Mouse (Mus musculus): ENCODE results near the gene Cnst.
"Not testable (repeated sequence)": the region's sequence is repeated elsewhere in the genome, so short reads cannot be mapped to it uniquely, and the experiment has no call there.

The Cnst gene

DNA sequence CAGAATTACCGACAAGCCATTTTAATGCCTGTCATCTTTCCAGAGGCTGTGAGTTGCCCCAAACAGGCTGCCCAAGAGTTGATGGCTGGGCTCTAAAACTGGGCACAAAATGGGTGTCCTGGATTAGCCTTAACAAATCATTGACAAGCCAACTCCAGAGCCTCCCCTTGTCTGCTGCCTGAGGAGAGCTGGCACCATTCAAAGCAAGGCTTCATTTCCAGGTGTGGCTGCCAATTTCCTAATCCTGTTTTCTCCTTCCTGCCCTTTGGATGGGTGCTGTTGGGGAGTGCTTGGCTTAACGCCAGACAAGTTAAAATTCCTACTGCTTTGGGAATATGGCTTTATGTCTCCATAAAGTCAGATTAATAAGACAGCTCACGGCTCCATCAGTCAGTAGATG, 98.0 kb downstream of the Cnst start:
- no peak for DNase-seq (ENCODE audit: low read depth, low spot score)

DNA sequence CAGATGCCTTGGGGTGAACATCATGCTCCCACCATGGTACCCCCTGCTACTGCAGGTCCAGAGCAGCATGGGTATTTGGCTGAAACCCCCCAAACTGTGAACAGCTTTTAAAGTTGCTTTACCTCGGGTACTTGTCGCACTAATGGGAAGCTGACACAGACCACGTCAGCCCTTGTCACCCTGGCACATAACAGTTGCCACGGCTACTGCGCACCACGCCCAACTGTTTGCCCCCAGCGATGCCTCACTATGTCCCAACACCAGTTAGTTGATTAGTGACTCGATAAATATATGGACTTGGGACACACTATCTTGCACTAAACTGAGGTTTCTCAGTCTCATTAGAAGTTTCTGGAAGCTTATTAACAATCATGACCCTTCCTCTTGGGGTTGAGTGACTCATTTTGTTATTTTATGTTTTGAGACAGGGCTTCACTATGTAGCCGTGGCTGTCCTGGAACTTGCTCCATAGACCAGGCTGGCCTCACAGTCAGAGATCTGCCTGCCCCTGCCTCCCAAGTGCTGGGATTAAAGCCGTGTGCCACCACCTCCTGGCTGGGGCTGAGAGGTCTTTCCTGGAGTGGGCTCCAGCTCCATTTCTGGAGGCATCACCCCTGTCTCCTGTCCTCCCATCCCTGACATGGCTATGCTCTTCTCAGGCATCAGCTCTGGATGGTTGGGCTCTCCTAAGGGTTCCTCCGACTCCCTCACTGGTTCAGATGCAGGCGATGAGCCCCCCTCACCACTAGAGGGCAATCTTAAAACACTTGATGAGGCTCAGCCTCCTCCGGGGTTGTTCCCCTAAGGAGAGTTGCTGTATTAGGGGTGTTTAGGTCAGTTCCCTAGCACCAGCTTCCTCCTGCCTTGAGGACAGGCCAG, 99.2 kb downstream of the Cnst start:
- peak; percentile 60 for DNase-seq (ENCODE audit: low read depth, low spot score)

DNA sequence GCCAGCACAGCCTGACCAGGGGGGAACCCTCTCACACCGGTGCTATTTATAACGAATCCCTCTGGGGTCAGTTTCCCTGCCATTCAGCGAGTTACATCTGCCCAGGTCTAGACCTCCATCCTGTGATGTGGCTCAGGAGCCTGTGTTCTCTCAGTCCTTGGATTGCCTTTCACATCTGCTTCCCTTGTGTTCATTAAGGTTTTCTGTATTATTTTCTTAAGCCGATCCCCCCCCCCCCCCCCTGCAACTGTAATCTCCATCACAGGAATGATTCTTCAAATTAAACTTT, 99.8 kb downstream of the Cnst start:
- DNase-seq (ENCODE audit: low read depth, low spot score) = no peak

DNA sequence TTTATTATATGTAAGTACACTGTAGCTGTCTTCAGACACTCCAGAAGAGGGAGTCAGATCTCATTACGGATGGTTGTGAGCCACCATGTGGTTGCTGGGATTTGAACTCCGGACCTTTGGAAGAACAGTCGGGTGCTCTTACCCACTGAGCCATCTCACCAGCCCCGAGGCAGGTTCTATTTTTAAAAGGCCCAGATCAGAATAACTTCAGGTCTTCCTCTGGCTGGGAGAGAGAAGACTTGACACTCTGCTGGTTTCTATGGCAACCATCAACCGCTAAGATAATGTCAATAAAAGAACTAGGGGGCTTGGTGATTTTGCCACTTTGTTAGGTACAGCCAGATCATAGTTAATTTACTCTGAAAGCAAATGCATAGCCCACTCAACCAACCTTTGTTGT, 102.5 kb downstream of the Cnst start:
- DNase-seq (ENCODE audit: low read depth, low spot score) = not testable (repeated sequence)

DNA sequence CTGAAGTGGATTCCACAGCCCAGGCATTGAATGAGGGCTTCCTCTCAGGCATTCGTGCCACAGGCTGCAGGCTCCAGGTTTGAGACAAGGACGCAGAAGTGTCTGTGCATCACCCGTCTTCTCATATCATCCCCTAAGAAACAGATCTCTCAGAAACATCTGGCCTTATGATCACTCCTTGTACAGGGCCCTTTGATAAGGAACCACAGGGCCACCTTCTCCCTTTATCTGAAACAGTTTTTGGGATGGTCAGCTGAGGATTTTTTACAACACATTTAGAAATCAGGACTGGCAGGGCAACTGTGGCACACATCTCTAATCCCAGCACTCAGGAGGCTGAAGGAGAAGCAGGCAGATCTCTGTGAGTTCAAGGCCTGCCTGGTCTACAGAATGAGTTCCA, 103.2 kb downstream of the Cnst start:
- no peak for DNase-seq (ENCODE audit: low read depth, low spot score)

DNA sequence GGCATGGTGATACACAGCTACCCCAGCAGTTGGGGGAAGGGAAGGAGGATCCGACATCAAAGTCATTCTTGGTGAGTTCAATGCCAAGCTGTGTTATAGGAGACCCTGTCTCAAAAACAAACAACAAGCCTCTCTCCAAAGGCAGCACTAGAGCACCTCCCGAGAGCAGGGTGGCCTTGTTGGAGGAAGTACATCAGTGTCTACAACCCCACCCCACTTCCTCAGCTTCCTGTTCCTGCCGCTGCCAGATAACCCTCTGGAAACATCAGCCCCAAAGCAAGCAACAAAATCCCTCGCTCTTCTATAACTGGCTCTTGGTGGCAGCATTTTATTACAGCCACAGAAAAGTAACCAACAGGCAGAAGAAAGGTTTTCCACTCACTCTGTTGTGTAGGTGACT, 104.1 kb downstream of the Cnst start:
- DNase-seq (ENCODE audit: low read depth, low spot score) = no peak

DNA sequence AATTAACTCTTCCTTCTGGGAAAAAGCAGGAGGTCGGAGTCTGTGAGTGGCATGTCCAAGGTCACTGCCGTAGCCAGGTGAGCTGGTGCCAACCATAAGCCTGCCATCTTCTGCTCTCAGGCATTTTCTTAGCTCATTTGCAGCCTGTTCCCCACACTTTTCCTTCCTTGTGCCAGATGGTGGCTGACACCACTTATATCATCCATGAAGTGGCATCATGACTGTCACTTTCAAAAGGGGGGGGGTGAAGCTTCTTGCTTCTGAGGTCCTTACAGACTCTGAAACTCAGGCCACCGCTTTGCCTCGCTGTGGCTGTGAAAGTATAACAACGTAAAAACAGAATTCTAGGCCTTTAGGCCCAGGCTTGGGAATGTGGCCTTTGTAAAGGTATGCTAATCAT, 105.1 kb downstream of the Cnst start:
- no peak for DNase-seq (ENCODE audit: low read depth, low spot score)

DNA sequence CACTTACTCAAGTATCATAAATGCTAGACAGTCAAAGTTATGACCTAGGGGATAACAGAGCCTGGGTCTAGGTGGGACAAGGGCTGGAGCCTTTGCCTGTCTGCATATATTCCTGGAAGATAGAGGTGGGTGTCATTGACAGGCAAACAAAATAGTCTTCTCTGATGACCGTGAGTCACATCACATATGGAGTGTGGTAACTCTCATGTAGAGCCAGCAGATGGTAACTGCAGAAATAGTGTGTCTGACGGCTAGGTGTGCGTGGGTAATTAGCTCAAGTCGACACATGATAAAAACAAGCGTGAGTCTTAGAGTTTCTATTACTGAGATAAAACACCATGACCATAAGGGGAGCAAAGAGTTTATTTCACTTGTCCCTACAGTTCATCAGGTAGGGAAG, 116.9 kb downstream of the Cnst start:
- no peak for DNase-seq (ENCODE audit: low read depth, low spot score)

DNA sequence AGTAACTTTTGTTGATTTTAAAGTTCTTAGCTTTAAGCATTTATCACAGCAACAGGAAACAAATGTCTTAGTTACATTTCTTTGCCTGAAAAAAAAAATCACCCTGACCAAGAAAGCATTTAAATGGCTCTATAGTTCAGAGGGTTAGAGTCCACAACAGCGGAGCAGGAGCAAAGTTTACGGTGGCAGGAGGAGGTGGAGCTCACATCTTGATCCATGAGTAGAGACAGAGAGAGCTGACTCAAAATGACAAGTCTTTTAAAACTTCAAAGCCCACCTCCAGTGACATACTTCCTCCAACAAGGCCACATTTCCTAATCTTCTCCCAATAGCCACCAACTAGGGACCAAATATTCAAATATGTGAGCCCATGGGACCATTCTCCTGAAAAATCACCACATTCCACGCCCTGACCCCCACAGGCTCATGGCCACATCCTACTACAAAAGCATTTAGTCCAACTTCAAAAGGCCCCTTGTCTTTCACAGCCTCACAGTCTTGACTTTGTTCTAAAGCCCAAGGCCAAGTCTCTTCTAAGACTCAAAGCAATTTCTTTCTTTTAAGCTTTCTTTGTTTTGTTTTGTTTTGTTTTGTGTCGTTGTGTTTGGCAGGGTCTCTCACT, 118.2 kb downstream of the Cnst start:
- DNase-seq (ENCODE audit: low read depth, low spot score) = no peak

DNA sequence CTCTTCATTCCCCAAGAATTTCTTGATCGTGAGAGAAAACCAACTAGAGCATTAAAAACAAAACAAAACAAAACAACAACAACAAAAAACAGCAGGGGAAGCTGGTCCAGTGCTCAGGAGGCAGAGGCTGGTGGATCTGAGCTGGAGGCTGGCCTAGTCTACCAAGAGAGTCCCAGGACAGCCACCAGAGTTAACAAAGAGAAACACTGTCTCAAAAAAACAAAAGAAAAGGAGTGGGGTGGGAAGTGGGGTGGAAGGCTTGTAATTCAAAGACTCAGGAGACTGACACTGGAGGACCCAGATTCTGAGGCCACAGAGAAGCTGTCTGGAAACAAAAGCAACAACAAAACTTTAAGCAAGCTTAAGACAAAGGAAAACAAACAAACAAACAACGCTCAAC, 120.8 kb downstream of the Cnst start:
- DNase-seq (ENCODE audit: low read depth, low spot score) = no peak

DNA sequence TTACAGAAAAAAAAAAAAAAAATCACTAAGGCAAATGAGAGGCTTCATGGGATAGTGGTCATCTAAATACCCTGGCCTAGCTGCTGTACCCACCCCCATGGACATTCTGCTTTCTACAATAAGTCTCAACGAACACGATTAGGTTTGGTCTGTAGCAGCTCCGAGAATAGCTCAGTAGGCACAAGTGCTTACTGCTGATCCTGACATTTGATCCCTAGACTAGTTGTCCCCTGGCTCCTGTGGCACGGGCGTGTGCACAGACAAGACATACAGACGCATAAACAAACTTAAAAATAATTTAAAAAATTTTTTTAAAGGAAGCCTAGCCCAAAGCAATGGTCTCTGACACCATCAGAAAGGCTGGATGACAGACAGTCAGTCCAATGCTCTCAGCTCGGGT, 121.3 kb downstream of the Cnst start:
- no peak for DNase-seq (ENCODE audit: low read depth, low spot score)

DNA sequence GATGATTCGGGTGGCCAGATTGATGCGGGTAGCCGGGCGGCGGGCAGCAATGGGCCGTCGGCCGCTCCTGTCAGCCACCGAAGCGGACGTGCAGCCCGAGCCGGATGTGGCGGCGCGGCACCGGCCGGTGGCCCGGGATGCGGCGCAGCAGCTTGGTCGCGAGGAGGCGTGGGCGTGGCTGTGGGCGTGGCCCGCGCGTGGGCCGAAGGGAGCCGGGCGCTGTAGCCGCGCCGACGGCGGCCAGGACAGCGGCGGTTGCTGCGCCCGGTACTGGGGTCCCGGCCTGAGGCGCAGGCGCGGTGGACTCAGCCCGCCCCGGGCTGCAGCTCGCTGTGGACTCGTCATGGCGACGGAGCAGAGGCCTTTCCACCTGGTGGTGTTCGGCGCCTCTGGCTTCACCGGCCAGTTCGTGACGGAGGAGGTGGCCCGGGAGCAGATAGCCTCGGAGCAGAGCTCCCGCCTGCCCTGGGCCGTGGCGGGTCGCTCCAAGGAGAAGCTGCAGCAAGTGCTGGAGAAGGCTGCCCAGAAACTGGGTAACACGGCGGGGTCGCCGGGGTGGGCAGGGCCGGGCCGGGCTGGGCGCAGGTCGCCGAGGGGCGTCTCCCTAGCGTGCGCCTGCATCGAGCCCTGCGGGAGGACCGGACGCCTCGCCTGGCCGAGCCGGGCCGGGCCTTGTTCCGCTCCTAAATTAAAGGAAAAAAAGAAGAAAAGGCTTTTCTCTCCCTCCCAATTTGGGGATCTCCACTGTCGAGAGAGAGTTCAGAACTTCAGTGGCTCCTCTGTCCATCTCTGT, 122.0 kb downstream of the Cnst start, which contains the start of gene Sccpdh:
TSS of gene Sccpdh (plus strand) at position 198 of the 793 bp plus-strand sequence.
- DNase-seq (ENCODE audit: low read depth, low spot score) = peak; percentile 31

DNA sequence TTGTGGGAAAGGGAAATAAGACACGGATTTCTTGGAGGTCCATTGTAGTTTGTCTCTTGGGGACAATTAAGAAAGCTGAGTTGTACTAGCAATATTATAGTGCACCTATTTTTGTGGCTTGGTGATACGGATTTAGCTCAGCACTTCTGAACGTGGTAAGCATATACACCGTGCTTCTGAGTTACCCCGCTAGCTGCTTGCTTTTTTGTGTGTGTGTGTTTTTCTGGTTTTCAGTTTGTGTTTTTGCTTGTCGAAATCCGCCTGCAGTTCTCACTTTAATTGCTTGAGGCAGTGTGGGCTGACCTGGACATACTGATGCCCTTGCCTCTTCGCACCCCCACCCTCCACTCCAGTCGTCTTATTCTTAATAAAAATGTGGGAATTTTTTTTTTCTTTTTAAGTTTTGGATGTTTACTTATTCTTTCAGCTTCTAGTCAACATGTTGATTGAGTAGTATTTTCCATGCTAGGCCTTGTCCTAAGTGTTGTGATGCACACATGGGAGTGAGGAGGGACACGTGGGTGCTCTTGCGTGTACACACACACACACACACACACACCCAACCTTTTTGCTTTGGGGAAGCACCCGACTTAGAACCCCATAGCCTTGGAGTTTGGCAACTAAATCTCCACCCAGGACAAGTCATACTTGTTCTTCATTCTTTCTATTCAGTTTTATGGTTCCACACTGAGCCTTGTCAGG, 122.8 kb downstream of the Cnst start:
- DNase-seq (ENCODE audit: low read depth, low spot score) = no peak

DNA sequence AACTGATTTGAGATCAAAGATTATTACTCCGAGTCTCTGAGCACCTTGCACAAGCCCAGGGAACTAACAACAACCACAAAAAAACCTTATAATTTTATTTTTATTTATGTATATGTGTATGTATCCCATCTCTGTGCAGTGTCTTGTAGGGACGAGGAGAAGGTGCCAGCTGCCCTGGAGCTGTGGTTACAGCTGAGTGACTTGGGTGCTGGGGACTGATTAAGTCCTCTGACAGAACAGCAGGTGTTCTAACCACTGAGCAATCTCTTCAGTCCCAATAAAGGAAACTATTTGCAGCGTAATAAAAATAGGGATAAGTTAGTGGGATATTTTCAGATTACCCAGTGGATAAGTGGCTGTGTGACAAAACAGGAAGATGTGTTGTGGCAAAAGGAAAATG, 128.2 kb downstream of the Cnst start:
- no peak for DNase-seq (ENCODE audit: low read depth, low spot score)

DNA sequence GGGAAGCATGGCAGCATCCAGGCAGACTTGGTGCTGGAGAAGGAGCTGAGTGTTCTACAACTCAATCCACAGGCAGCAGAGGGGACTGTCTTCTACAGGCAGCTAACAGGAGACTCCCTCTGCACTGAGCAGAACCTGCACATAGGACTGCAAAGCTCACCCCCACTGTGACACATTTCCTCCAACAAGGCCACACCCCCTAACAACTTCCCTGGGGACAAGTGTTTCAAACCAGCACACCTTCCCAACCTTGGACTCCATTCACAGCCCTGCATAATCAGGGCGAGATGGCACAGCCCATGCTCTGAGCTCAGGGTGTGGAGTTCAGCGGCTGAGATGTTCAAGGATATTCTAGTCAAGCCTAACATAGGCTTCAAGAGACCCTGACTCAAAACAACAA, 130.9 kb downstream of the Cnst start:
- no peak for DNase-seq (ENCODE audit: low read depth, low spot score)

Measured in WW6 (cell line).